Mouse (Mus musculus) heart, postnatal 0 days (tissue): ENCODE data around the gene Glmp.

ENCODE experiments used
- CTCF ChIP-seq: IDR thresholded peaks from 2 replicates; pipeline ENCODE4 v1.5.1; 2016; ENCODE audit warnings: antibody characterized with exemption, control low read depth, low read depth
- EP300 ChIP-seq: IDR thresholded peaks from 2 replicates; pipeline ENCODE4 v1.6.1; 2016; ENCODE audit warnings: antibody characterized with exemption, low read depth

DNA sequence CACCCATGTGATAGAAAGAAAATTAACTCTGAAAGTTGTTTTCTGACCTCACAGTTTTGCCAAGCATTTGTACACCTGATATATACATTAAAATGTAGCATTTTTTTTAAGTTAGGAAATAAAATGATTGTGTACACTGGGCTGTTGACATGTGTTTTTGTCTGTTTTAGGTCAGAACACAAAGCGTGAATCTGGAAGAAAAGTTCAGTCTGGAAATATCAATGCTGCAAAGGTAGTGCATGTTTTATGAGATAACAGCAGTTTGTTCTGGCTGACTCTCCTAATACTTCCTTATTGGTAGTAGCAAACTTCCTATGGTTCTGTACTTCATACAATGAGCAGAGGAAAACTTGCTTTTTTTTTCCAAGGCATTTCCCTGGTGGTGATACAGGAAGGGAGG lies 25.7 kb upstream of the Glmp start:
- TF ChIP-seq CTCF (no peak), EP300 (no peak)
